Mouse (Mus musculus) olfactory bulb, adult 2 months (tissue): ENCODE data around the gene Sun1.

Source experiments
- CTCF ChIP-seq: fragments of 200-500 bp; IDR thresholded peaks from 2 replicates; pipeline ENCODE4 v1.5.1; 2012; ENCODE audit warnings: low read depth, mild to moderate bottlenecking, low read length, moderate library complexity; ENCODE audit not compliant: insufficient read depth
- POLR2A ChIP-seq: fragments of 200-500 bp; IDR thresholded peaks from 2 replicates; pipeline ENCODE4 v1.6.1; 2012; ENCODE audit warnings: mild to moderate bottlenecking, low read depth, low read length, moderate library complexity; ENCODE audit not compliant: insufficient read depth

GRCm38 (mm10) chr5:139261403-139261802, 61.0 kb downstream of the Sun1 start:
- TF ChIP-seq POLR2A: no peak
- no peak for TF ChIP-seq CTCF
